Mouse (Mus musculus) neural tube, embryonic 12.5 days (tissue): ENCODE data around the gene Btbd1. TPM values are rescaled to one million over a fixed set of nuclear protein-coding genes. Genes with fewer than 3 reads are reported as not detected.

Experiments
- ATAC-seq: fragments of 200-750 bp; cut with Nextera tagmentation; 2 replicates; pipeline ENCODE4 v1.8.0; 2017; ENCODE audit warnings: low read depth, mild to moderate bottlenecking, moderate TSS enrichment, moderate library complexity; ENCODE audit not compliant: low FRiP score
- H3K27ac ChIP-seq: fragments of 300-500 bp; sonication (generic); 2 replicates; pipeline ENCODE4 v1.5.1; 2016
- H3K27me3 ChIP-seq: fragments of 300-500 bp; sonication (generic); replicated peaks from 2 replicates; pipeline ENCODE4 v1.6.1; 2016; ENCODE audit warnings: mild to moderate bottlenecking
- H3K36me3 ChIP-seq: fragments of 300-500 bp; sonication (generic); 2 replicates; pipeline ENCODE4 v1.6.1; 2016; ENCODE audit warnings: mild to moderate bottlenecking
- H3K4me1 ChIP-seq: fragments of 300-500 bp; sonication (generic); 2 replicates; pipeline ENCODE4 v1.6.1; 2016
- H3K4me2 ChIP-seq: fragments of 300-500 bp; sonication (generic); replicated peaks from 2 replicates; pipeline ENCODE4 v1.6.1; 2016; ENCODE audit warnings: mild to moderate bottlenecking
- H3K4me3 ChIP-seq: fragments of 300-500 bp; sonication (generic); 2 replicates; pipeline ENCODE4 v1.5.1; 2016
- H3K9ac ChIP-seq: fragments of 300-500 bp; sonication (generic); 2 replicates; pipeline ENCODE4 v1.6.1; 2016; ENCODE audit warnings: mild to moderate bottlenecking
- H3K9me3 ChIP-seq: fragments of 300-500 bp; sonication (generic); 2 replicates; pipeline ENCODE4 v1.6.1; 2016; ENCODE audit warnings: mild to moderate bottlenecking
- WGBS: fragments of 180-500 bp; shearing (Covaris S2); methylation state at CpG from one replicate; pipeline ENCODE4 v1.1.7; 2016; 5-methylcytosine and 5-hydroxymethylcytosine counted together
- polyA plus RNA-seq: library from polyadenylated mRNA; unstranded; fragments of >200 nt; fragmentation: Nextera tagmentation; extraction: Ambion mirVana; gene quantifications from 2 replicates; pipeline ENCODE4 v1.2.1, GENCODE M21; 2016

Btbd1 gene
- polyA plus RNA-seq, 1 experiment from 2014 or later: 108 TPM

GRCm38 (mm10) chr7:81861461-81861860 lies 32.2 kb upstream of the Btbd1 start:
- H3K27me3 ChIP-seq: peaks cover 10% of the 10 kb centered on the region; the same call in 1 of the 2 replicates
- peaks cover 19% of the 10 kb centered on the region; the same call in 1 of the 2 replicates for H3K4me1 ChIP-seq
- H3K27ac ChIP-seq: no peak overlapping the region
- H3K9ac ChIP-seq: no peak overlapping the region
- ATAC-seq: no peak
- WGBS: 82% methylated on average over 2 of the region's 2 CpGs
- no peak overlapping the region for H3K4me3 ChIP-seq
- H3K36me3 ChIP-seq: no peaks in the 10 kb centered on the region
- no peaks in the 10 kb centered on the region for H3K9me3 ChIP-seq
- 0 out of 2 replicates have a peak overlapping the region, but pooled peaks have one; percentile 99 for H3K4me2 ChIP-seq

DNA sequence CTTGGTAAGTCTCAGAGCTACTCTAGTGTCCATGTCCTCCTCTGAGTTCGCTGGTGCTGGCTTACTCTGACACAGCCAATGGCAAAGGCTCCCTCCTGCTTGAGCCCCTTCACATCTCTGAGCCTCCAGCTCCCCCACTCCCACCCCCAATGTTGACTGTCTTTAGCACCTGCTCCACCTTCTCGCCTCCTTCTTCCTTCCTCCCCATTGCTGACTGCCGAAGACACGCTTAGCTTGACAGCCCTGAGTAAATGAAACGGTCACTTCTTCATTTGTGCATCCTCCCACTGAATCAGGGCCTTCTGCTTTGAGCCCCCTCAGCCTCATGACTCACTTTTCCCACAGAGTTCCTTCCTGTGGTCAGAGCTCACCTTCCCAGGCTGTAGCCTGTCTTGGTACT lies 31.8 kb upstream of the Btbd1 start:
- Histone ChIP-seq H3K27ac (no peak overlapping the region), H3K36me3 (no peaks in the 10 kb centered on the region), H3K9ac (no peak overlapping the region), H3K4me3 (no peak overlapping the region), H3K9me3 (no peaks in the 10 kb centered on the region), H3K4me1 (peaks cover 19% of the 10 kb centered on the region; the same call in 1 of the 2 replicates), H3K4me2 (peak overlapping the region; percentile 99; the same call in 1 of the 2 replicates), H3K27me3 (peaks cover 10% of the 10 kb centered on the region; the same call in 1 of the 2 replicates)
- no peak for ATAC-seq
- 82% methylated on average over 5 of the region's 5 CpGs for WGBS

- Histone ChIP-seq H3K36me3 (no peaks in the 10 kb centered on the region), H3K9ac (0 out of 2 replicates have a peak overlapping the region, but pooled peaks have one; percentile 67), H3K27ac (no peak overlapping the region), H3K4me1 (peaks cover 19% of the 10 kb centered on the region; the same call in 1 of the 2 replicates), H3K9me3 (no peaks in the 10 kb centered on the region), H3K4me2 (peak overlapping the region; percentile 99), H3K4me3 (0 out of 2 replicates have a peak overlapping the region, but pooled peaks have one; percentile 9), H3K27me3 (peaks cover 10% of the 10 kb centered on the region; the same call in 1 of the 2 replicates)
- ATAC-seq: no peak
- WGBS: 50% methylated on average over 11 of the region's 11 CpGs
Measured at GRCm38 (mm10) chr7:81860071-81860470, 30.8 kb upstream of the Btbd1 start.

DNA sequence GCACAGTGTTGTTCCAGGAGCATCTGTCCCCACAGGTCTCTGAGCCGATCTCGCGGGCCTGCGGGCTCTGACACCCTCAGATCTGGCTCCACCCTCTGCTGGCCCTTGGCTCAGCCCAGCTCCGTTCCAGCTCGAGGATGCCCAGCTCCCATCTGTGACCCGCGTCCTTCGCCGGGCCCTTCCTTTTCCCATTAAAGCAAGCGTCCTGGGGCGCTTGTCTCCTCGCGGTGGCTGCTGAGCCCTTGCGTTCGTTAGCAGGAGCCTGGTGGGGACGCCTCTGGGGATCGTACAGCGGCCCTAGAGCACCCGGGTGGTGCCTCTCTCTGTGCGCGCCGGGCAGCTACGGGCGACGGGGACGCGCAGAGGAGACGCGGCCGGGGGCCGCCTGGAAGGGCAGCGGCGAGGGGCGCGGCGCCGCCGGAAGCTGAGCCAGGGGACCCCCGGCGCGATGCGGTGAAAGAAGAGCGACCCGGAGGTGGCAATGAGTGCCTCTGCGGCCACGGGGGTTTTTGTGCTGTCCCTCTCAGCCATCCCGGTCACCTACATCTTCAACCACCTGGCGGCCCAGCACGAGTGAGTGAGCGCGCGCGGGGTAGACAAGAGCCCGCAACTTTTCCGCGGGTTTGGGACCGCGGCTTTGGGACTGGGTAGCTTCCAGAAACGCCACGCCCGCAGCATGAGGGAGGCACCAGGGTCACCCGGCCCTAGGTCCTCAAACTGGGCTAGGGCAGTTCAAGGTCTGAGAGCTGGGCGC lies 29.9 kb upstream of the Btbd1 start, which contains the start of gene Tm6sf1:
Gene Tm6sf1, plus strand, starts transcription at position 34 of the 754 bp plus-strand sequence.
- H3K4me2 ChIP-seq: peak within 1 kb of the TSS; percentile 99
- peak within 1 kb of the TSS; percentile 52 for H3K4me3 ChIP-seq
- no peaks in the 10 kb centered on the region for H3K36me3 ChIP-seq
- H3K9ac ChIP-seq: peak within 1 kb of the TSS; percentile 67
- WGBS: under 1% methylated on average over 64 of the region's 64 CpGs
- H3K27ac ChIP-seq: no peak within 1 kb of the TSS
- peak; percentile 80 for ATAC-seq
- peaks cover 10% of the 10 kb centered on the region; the same call in 1 of the 2 replicates for H3K27me3 ChIP-seq
- H3K4me1 ChIP-seq: peaks cover 25% of the 10 kb centered on the region; the same call in 1 of the 2 replicates
- H3K9me3 ChIP-seq: no peaks in the 10 kb centered on the region

GRCm38 (mm10) chr7:81858236-81858635 lies 29.0 kb upstream of the Btbd1 start:
- Histone ChIP-seq H3K9ac (no peak overlapping the region), H3K27me3 (peaks cover 10% of the 10 kb centered on the region; the same call in 1 of the 2 replicates), H3K27ac (no peak overlapping the region), H3K4me2 (peak overlapping the region; percentile 99), H3K4me3 (no peak overlapping the region), H3K36me3 (no peaks in the 10 kb centered on the region), H3K9me3 (no peaks in the 10 kb centered on the region), H3K4me1 (peaks cover 25% of the 10 kb centered on the region; the same call in 1 of the 2 replicates)
- WGBS: 2% methylated on average over 9 of the region's 9 CpGs
- no peak for ATAC-seq

GRCm38 (mm10) chr7:81856221-81856620 lies 27.0 kb upstream of the Btbd1 start:
- no peak for ATAC-seq
- 71% methylated on average over 4 of the region's 4 CpGs for WGBS
- H3K9me3 ChIP-seq: no peaks in the 10 kb centered on the region

DNA sequence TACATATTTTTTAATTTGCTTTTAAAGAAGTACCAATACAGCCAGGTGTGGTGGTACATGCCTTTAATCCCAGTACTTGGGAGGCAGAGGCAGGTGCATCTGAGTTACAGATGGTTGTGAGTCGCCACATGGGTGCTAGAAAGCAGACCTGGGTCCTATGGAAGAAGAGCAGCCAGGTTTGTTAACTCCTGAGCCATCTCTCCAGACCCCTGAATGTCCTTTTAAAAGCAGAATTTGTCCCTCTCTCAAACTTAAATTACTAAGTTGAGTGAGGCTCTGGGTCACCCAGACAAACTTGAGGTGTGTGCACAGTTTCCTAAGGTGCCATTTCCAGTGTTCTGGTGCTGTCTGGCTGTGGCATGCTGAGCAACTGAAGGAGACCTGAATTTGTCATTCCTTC lies 26.5 kb upstream of the Btbd1 start, which contains the start of gene Gm10160:
Gene Gm10160, minus strand, starts transcription at position 101 of the 400 bp plus-strand sequence.
- no peaks in the 10 kb centered on the region for H3K36me3 ChIP-seq
- H3K9me3 ChIP-seq: no peaks in the 10 kb centered on the region
- H3K9ac ChIP-seq: no peak within 1 kb of the TSS
- no peak within 1 kb of the TSS for H3K4me3 ChIP-seq
- peaks cover 25% of the 10 kb centered on the region; the same call in 1 of the 2 replicates for H3K4me1 ChIP-seq
- no peak within 1 kb of the TSS for H3K27ac ChIP-seq
- H3K27me3 ChIP-seq: peaks cover 10% of the 10 kb centered on the region; the same call in 1 of the 2 replicates
- 65% methylated on average over 1 of the region's 1 CpGs for WGBS
- ATAC-seq: no peak
- H3K4me2 ChIP-seq: no peak within 1 kb of the TSS

More at GRCm38 (mm10) chr7:81856221-81856620, 27.0 kb upstream of the Btbd1 start:
- no peak overlapping the region for H3K27ac ChIP-seq
- H3K36me3 ChIP-seq: no peaks in the 10 kb centered on the region
- peaks cover 10% of the 10 kb centered on the region; the same call in 1 of the 2 replicates for H3K27me3 ChIP-seq
- H3K9ac ChIP-seq: no peak overlapping the region
- H3K4me2 ChIP-seq: no peak overlapping the region
- peaks cover 25% of the 10 kb centered on the region; the same call in 1 of the 2 replicates for H3K4me1 ChIP-seq
- H3K4me3 ChIP-seq: no peak overlapping the region

GRCm38 (mm10) chr7:81854568-81855307 lies 25.5 kb upstream of the Btbd1 start:
- H3K27ac ChIP-seq: no peak overlapping the region
- H3K4me1 ChIP-seq: peaks cover 22% of the 10 kb centered on the region; the same call in 1 of the 2 replicates
- no peaks in the 10 kb centered on the region for H3K36me3 ChIP-seq
- H3K4me3 ChIP-seq: no peak overlapping the region
- 73% methylated on average over 8 of the region's 8 CpGs for WGBS
- no peak overlapping the region for H3K9ac ChIP-seq
- no peaks in the 10 kb centered on the region for H3K9me3 ChIP-seq
- ATAC-seq: no peak
- H3K4me2 ChIP-seq: no peak overlapping the region
- peaks cover 8% of the 10 kb centered on the region; the same call in 1 of the 2 replicates for H3K27me3 ChIP-seq

GRCm38 (mm10) chr7:81851706-81852105 lies 22.5 kb upstream of the Btbd1 start:
- H3K27ac ChIP-seq: no peak overlapping the region
- no peaks in the 10 kb centered on the region for H3K27me3 ChIP-seq
- H3K9ac ChIP-seq: no peak overlapping the region
- WGBS: 92% methylated on average over 3 of the region's 3 CpGs
- no peaks in the 10 kb centered on the region for H3K9me3 ChIP-seq
- peaks cover 5% of the 10 kb centered on the region; the same call in 1 of the 2 replicates for H3K4me1 ChIP-seq
- no peaks in the 10 kb centered on the region for H3K36me3 ChIP-seq
- H3K4me3 ChIP-seq: no peak overlapping the region
- no peak overlapping the region for H3K4me2 ChIP-seq
- no peak for ATAC-seq

GRCm38 (mm10) chr7:81850171-81850570 lies 20.9 kb upstream of the Btbd1 start:
- Histone ChIP-seq H3K36me3 (no peaks in the 10 kb centered on the region), H3K9me3 (no peaks in the 10 kb centered on the region), H3K27me3 (no peaks in the 10 kb centered on the region), H3K9ac (no peak overlapping the region), H3K4me2 (no peak overlapping the region), H3K4me1 (peaks cover 5% of the 10 kb centered on the region; the same call in 1 of the 2 replicates), H3K4me3 (no peak overlapping the region), H3K27ac (no peak overlapping the region)
- ATAC-seq: no peak
- WGBS: 91% methylated on average over 6 of the region's 6 CpGs

GRCm38 (mm10) chr7:81849633-81850032 lies 20.4 kb upstream of the Btbd1 start:
- Histone ChIP-seq H3K36me3 (no peaks in the 10 kb centered on the region), H3K4me2 (no peak overlapping the region), H3K4me3 (no peak overlapping the region), H3K27ac (no peak overlapping the region), H3K9ac (no peak overlapping the region), H3K9me3 (no peaks in the 10 kb centered on the region), H3K27me3 (no peaks in the 10 kb centered on the region), H3K4me1 (peaks cover 1% of the 10 kb centered on the region; the same call in 1 of the 2 replicates)
- ATAC-seq: no peak
- WGBS: 89% methylated on average over 7 of the region's 7 CpGs

GRCm38 (mm10) chr7:81849214-81849613 lies 20.0 kb upstream of the Btbd1 start:
- no peak overlapping the region for H3K4me3 ChIP-seq
- no peaks in the 10 kb centered on the region for H3K4me1 ChIP-seq
- no peak overlapping the region for H3K4me2 ChIP-seq
- no peak overlapping the region for H3K9ac ChIP-seq
- no peak for ATAC-seq
- no peak overlapping the region for H3K27ac ChIP-seq
- 90% methylated on average over 5 of the region's 5 CpGs for WGBS
- H3K27me3 ChIP-seq: no peaks in the 10 kb centered on the region
- no peaks in the 10 kb centered on the region for H3K9me3 ChIP-seq
- no peaks in the 10 kb centered on the region for H3K36me3 ChIP-seq
